Mouse (Mus musculus): ENCODE measurements at regions not wholly inside any gene's neighbourhood (a gene's known extent, or its start where the extent isn't known, plus 50 kb on each side); places are given as distances from the start of the nearest gene placed in this dataset.

DNA sequence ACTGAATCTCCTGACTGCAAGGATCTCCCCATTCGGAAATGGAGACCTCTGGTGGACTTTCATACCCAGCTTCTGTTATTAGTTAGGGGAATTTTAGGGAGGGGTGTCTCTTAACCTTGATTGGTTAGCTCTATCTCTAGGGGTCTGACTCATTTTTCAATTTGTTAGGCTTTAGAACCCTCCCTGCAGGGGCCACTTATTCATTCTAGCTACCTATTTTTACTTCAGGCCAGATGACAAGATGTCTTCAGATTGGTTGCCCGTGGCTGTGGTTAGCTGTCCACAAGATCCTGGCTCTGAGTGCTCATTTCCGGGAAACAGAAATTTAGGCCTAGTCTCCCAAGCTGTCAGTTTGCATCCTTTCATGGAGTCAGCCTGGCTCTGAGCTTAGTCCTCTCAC is 314.3 kb downstream of the Mat2b start:
- intact Hi-C loops (cut with DNase I) = no loop called here
- DNase-seq (ENCODE audit: low spot score in 2 of 2) = no peak

DNA sequence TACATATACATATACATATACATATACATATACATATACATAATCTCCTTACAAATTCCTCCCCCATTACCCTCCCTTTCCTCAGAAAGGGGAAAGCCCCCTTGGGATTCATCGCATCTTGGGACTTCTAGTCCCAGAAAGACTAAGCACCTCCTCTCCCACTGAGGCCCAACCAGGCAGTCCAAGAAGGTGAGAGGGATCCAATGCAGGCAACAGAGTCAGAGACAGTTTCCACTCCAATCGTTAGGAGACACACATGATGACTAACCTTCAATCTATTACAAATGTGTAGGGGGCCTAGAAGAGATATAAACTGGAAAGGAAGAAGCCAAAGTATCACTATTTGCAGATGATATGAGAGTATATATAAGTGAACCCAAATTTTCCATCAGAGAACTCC is 323.3 kb downstream of the Mat2b start:
- DNase-seq (ENCODE audit: low spot score in 2 of 2) = no peak
- intact Hi-C loops (cut with DNase I) = no loop called here

DNA sequence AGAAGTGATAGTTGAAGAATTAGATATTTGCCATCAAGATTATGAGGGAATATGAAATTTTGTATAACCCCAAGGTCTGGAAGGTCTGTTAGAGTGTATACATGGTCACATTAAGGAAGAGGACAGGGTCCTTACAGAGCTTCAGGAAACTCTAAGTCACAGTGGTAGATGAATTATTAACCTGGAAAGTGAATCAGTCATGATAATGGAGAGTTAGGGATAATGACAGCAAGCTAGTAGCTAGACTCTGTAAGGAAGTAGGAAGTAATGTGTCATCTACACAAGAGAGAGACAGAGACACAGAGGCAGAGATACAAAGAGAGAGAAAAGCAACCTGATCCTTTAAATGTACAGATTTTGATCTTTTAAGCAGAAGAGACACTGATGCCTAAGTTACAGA is 328.4 kb downstream of the Mat2b start:
- DNase-seq (ENCODE audit: low spot score in 2 of 2) = no peak
- intact Hi-C loops (cut with DNase I) = no loop called here

DNA sequence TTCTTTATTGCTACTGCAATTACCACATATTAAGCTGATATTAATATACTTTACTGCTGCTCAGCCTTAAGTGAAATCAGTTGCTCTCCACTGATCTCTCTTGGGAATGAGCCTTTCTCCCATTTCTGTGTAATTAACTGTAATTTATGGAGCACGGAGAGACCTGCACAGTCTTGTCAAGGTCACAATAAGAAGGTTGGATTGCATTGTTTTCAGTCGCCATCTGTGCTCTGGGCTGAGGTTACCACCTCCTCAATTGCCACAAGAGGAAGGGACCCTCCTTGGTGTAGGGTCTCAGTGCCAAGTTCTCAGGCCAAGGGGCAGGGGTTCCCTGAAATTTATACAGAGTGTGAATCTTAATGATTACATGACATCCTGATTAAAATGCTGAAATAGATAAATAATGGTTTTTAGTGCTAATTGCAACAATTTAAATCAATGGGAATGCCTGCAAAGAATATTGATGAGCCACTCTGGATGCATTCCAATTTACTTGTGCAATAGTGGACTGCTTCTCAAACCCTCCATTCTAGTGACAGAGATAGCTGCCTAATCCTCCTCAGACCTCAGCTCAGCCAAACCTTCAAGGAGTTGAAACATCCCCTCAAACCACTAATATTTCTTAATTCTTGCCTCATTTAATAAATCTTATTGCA is 332.3 kb downstream of the Mat2b start:
- intact Hi-C loops (cut with DNase I) = no loop called here
- no peak for DNase-seq (ENCODE audit: low spot score in 2 of 2)
